Mouse (Mus musculus) adrenal gland, postnatal 10 days (tissue): ENCODE data around the gene Rad23b. TPM values are rescaled to one million over a fixed set of nuclear protein-coding genes. Genes with fewer than 3 reads are reported as not detected.

Experiments used
- total RNA-seq, 2 experiments: library from RNA; stranded (reverse); gene quantifications; 2 replicates each; pipeline ENCODE4 v1.2.3; 2021

Rad23b gene
- total RNA-seq, 2 experiments from 2014 or later = 109 to 128 TPM

Other genes with a start within 250 kb of the Rad23b start
- 10 to 100 TPM; 15.3 to 46.4 TPM for gene Klf4, start 182.4 kb downstream of the Rad23b start, total RNA-seq